Mouse (Mus musculus): Measurements from ENCODE around the gene Lrmda.

The Lrmda gene

DNA sequence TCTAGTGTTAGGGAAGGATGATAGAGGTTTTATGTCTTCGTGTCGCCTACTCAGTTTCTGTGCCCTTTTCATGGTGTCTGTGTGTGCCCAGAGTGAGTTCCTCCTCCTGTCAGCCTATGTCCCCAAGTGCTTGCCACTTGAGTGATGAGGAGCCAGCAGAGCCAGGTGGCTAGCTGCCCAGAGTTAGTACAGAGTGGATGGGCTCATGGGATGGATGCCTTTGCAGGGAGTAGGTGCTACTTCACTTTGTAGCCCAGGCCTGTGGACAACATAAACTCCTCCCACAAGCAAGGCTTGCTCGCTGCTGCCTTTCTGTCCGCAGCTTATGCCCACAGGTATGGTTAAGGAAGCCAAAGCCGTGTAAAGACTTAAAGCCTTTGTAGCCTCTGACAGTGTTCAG lies 387.1 kb downstream of the Lrmda start:
- DNase-seq (ENCODE audit: low read depth, low spot score) = no peak

DNA sequence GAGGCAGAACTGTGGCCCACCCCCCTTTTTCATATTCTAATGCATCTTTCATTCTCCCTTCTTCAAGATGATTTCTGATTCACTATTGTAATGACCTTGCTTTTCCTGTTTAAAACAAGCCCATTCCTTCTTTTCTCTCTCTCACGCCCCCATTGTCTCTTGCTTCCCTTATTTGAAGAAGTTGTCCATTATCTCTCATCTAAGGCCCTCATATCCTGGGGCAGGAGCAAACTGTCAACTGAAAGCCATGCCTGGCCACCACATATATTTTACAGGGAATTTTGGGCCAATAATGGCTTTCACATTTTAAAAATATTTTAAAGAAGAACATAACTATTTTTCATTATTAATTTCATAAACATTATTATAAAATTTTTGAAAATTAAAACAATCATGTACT lies 391.3 kb downstream of the Lrmda start:
- no peak for DNase-seq (ENCODE audit: low read depth, low spot score)

GRCm38 (mm10) chr14:22413220-22413619 lies 393.7 kb downstream of the Lrmda start:
- no peak for DNase-seq (ENCODE audit: low read depth, low spot score)

- DNase-seq (ENCODE audit: low read depth, low spot score) = no peak
These were observed 398.2 kb downstream of the Lrmda start for GRCm38 (mm10) chr14:22417706-22418105.

DNA sequence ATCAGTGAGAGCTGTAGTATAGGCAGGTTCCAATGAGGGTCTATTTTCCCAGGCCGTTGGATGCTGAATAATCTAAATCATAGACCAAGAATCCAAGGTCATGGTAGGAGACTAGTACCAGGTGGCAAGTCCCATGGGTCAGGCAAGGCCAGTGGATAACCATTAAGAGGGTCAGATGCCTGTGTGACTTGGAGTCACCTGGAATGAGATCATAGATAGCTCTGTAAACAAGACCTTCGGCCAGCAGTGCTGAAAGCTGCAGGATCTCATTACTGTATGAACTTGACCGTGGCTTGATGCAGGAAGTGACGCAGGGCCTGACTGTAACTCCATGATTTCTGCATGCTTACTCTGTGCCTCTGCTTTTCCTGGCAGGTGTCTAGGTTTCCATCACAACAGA lies 402.2 kb downstream of the Lrmda start:
- DNase-seq (ENCODE audit: low read depth, low spot score) = no peak

DNA sequence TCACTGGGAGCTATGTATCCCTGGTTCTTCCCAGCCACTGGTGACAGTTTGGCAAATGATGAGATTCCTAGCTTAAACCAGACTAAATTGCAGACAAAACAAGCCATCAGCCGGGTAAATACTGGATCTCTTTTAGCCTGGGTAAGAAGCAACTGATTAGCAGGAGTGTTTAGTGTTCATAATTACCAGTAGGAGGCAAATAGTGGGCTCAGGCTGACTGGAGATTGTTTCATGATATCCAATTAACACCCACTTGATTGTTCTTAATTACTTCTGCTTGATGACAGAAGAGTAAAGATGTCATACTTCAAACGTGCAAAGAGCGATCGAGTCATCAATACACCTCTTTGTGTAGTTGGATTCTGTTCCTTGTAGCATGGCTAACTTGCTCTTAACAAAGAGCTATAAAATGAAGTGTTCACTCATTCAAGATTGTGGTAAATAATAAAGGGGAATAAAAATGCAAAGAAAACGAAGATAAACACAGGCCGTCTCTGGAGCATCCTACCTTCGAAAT lies 405.6 kb downstream of the Lrmda start:
- no peak for DNase-seq (ENCODE audit: low read depth, low spot score)

DNA sequence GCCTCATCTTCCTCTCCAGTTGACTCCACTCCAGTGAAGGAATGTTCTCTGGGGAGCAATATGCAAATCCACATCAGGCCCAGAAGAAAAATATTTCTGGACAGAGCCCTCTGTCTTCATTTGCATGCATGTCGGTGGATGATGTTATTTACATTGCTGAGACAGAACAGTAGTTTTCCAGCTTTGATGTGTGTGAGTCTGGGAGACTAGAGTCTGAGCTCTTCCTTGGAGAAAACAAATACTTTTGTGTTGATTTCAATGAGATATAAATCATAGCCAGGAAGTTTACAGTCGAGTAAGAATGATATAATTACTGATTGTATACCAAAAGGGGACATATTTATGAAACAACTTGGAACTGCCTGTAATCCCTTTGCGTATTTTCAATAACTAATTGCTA lies 415.9 kb downstream of the Lrmda start:
- DNase-seq (ENCODE audit: low read depth, low spot score) = no peak

DNA sequence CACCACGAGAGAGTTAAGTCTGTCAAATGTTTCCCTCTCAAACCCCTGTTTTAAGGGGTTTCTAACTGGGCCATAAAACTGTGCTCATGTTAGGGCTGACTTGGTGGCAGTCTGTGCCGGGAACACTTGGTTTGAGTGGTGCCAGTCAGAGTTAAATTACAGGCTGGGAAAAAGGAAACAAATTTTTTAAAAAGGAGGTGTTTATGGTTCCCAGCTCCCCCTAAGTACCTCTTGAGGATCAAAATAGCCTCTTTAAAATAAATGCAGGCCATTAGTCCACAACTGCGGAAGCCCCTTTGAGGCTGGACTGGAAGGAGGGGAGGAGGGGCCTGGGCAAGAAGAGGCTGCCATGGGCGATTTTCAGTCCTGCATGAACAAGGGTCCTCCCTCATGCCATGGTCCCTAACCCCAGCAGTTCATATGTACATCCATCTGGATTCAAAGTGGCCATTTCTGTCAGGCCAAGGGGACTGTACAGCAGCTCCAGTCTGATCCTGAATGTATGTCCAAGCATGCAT lies 416.4 kb downstream of the Lrmda start:
- DNase-seq (ENCODE audit: low read depth, low spot score) = no peak

DNA sequence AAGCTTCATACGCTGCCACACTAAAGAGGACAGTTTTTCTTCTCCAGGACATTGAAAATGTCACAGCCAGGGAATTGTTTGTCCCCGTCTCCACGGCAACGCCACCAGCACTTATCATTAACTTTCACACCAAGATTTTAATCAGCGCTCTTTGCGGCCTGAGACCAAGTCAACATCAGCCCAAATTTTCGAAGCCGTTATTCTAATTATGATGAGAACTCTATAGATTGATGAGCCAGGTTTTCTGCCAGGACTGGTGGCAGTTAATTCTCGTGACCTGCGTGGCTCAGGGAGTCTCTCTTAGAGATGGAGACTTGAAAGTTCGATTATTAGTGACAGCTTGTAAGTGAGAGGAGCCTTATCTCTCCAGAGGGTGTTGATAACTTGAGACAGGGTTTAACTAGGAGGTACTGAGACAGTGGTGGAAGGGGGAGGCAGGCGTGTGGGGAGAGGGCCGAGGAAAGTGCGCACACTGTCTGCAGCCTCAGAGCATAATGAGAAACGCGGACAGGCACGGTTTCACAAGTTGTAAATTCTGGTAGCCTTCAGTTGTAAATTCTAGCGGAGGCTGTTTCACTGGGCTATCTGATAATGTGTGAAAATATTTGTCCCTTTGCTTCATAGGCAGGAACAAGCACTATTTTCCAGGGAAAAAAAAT lies 421.0 kb downstream of the Lrmda start:
- DNase-seq (ENCODE audit: low read depth, low spot score) = no peak

- no peak for DNase-seq (ENCODE audit: low read depth, low spot score)
These were observed 422.4 kb downstream of the Lrmda start for GRCm38 (mm10) chr14:22441859-22442447.

DNA sequence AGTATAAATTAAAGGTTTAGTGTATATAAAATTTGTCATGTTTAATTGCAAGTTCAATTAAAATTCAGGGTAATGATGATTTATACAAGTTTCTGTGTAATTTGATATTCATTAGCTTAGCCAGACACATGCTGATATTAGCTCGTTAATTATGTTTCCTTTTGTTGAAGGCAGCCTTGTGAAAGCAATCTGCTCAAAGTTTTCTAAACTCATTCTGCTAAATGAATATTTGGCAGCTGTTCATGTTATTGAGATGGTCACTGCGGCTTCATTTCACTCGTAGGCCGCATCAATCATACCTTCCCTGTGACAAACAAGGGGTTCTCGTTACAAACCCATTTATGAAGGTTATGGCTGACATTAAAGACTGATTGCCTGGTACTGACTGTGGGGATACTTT lies 423.2 kb downstream of the Lrmda start:
- DNase-seq (ENCODE audit: low read depth, low spot score) = no peak

DNA sequence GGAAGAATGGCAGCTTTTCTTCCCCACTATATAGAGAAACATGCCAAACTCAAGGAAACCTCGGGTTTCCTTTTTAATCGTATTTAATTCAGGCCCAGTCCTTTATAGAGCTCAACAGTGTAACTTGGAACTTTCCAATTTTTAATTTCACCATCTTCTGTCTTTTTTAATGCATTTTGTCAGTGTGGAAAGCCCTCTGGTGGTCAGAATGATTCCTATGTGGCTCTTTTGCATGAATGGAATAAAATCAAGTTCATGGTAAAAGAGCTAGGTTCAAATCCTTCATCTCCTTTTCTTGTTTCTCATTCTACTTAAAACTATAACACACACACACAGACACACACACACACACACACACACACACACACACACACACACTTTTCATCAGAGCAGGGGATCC lies 425.0 kb downstream of the Lrmda start:
- no peak for DNase-seq (ENCODE audit: low read depth, low spot score)

- no peak for DNase-seq (ENCODE audit: low read depth, low spot score)
These were observed 425.8 kb downstream of the Lrmda start for GRCm38 (mm10) chr14:22445161-22445821.

- DNase-seq (ENCODE audit: low read depth, low spot score) = no peak
These were observed 426.5 kb downstream of the Lrmda start for GRCm38 (mm10) chr14:22445841-22446570.

GRCm38 (mm10) chr14:22451603-22452002 lies 432.1 kb downstream of the Lrmda start:
- DNase-seq (ENCODE audit: low read depth, low spot score) = no peak

DNA sequence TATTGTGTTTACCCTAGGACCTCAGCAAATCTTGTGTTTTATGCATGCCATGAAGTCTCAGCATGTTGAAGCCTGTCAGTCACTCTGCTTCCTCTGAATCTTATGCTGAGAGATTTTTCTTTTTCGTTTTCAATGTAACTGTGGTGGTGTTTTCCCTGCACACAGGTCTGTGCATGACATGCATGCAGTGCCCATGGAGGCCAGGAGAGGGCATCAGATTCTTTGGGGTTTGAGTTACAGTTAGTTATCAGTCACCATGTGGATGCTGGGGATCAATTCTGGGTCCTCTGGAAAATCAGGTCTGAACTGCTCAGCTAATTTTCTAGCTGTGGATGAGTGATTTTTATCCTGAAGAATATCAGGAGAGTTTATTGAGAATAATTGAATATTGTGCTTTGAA lies 444.8 kb downstream of the Lrmda start:
- DNase-seq (ENCODE audit: low read depth, low spot score) = peak; percentile 3

DNA sequence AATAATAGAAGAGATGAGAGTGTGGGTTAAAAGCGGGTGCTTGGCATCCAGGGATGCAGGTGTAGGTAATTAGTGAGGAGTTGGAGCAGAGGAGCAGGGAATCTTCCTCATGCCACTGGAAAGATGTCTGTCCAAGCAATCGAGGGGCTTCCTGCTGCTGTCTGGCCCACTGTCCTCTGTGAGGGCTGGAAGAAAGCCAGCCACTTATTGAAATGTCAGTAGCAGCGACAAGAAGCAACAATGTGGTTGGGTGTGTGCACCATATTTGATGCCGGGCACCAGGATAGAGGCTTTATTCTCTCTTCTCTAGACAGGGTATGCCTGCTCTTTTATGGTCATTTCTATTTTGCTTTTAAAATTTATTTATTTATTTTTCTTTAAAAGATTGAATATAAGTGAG lies 451.5 kb downstream of the Lrmda start:
- DNase-seq (ENCODE audit: low read depth, low spot score) = no peak

DNA sequence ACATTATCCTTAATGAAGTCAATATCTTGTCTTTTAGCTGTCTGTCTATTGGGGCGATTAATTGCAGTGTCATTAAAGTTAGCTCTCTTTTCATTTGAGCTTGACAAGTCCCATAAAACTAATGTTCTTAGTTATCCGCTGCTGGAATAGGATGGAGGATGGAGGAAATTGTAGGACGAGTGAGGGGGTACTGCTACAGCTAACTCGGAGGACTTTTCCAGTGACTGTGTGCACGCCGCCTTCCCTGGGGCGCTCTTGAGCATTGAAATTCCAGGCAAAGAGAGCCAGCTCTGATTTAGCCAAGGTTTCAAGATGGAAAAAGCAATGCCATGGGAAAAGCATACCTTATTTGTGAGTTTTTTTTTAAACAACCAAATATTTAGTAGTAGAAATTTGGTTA lies 453.9 kb downstream of the Lrmda start:
- no peak for DNase-seq (ENCODE audit: low read depth, low spot score)

DNA sequence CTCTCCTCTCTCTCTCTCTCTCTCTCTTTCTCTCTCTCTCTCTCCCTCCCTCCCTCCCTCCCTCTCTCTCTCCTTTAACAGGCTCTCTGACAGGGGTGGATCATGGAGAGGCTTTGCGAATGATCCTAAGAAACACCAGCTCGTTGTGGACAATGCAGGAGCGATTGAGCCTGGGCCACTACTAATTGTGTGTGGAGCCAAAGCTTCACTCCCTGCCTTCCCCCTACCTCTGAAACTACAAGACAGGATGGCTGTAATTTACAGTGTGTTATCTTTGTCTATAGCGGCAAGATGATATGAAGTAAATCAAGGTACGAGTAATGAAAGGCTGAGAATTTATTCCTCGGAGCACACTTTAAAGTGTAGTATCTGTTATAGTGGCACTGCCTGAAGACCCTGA lies 454.5 kb downstream of the Lrmda start:
- no peak for DNase-seq (ENCODE audit: low read depth, low spot score)

- no peak for DNase-seq (ENCODE audit: low read depth, low spot score)
These were observed 473.8 kb downstream of the Lrmda start for GRCm38 (mm10) chr14:22493326-22493725.

DNA sequence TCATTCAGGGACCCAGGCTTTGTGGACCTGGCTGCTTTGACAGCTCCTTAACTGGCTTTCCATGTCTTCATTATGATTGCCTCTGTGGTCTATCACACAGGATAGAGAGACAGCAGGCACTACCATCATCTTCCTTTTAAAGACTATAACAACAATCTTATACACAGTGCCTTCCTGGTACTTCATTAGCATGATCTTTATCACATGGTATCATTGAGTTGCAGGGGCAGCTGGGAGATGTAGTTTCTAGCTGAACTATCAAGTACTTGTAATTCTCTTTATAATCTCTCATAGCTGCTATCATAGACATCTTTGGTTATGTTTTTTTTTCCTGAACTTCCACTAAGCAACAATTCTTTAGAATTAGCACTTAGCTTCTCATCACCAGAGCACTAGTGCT lies 474.8 kb downstream of the Lrmda start:
- no peak for DNase-seq (ENCODE audit: low read depth, low spot score)

GRCm38 (mm10) chr14:22494866-22495265 lies 475.4 kb downstream of the Lrmda start:
- DNase-seq (ENCODE audit: low read depth, low spot score) = no peak
